Mouse (Mus musculus): ENCODE data around the gene Ncs1. TPM values are rescaled to one million over a fixed set of nuclear protein-coding genes. Genes with fewer than 3 reads are reported as not detected.

Gene Ncs1
- total and polyA plus RNA-seq, 2 experiments: 0.09 to 0.11 TPM

- TF ChIP-seq CTCF (IDR thresholded peaks at IDR 0.05; ENCODE audit: low read depth, low read length) (no peak), POLR2A (IDR thresholded peaks at IDR 0.05; ENCODE audit: extremely low read depth, insufficient read depth, low read length) (no peak)
- H3K27me3 ChIP-seq (ENCODE audit: control insufficient read depth, insufficient read depth, low read length): no peaks in the 10 kb centered on the region
- no peaks in the 10 kb centered on the region for H3K4me1 ChIP-seq (ENCODE audit: control insufficient read depth, insufficient read depth, low read length)
- DNase-seq (ENCODE audit: extremely low read depth, low read depth, low spot score): no peak
- H3K27ac ChIP-seq (replicated peaks; ENCODE audit: insufficient read depth, low read depth, low read length): no peak overlapping the region
- no peaks in the 10 kb centered on the region for H3K79me2 ChIP-seq (ENCODE audit: control insufficient read depth, insufficient read depth, low read length)
- H3K36me3 ChIP-seq (ENCODE audit: control insufficient read depth, insufficient read depth, low read length): no peaks in the 10 kb centered on the region
- H3K4me3 ChIP-seq (ENCODE audit: insufficient read depth, low read depth, low read length): no peak overlapping the region
- no peak overlapping the region for H3K9ac ChIP-seq (ENCODE audit: low read depth, low read length)
- WGBS: 89% methylated on average over 8 of the region's 8 CpGs
These were observed 24.8 kb downstream of the Ncs1 start for GRCm38 (mm10) chr2:31270470-31270869.

GRCm38 (mm10) chr2:31271071-31271470 lies 25.4 kb downstream of the Ncs1 start:
- no peaks in the 10 kb centered on the region for H3K27me3 ChIP-seq (ENCODE audit: control insufficient read depth, insufficient read depth, low read length)
- H3K79me2 ChIP-seq (ENCODE audit: control insufficient read depth, insufficient read depth, low read length): no peaks in the 10 kb centered on the region
- H3K36me3 ChIP-seq (ENCODE audit: control insufficient read depth, insufficient read depth, low read length): no peaks in the 10 kb centered on the region
- DNase-seq (ENCODE audit: extremely low read depth, low read depth, low spot score): no peak
- TF ChIP-seq POLR2A (IDR thresholded peaks at IDR 0.05; ENCODE audit: extremely low read depth, insufficient read depth, low read length): no peak
- TF ChIP-seq CTCF (IDR thresholded peaks at IDR 0.05; ENCODE audit: low read depth, low read length): 0 out of 2 replicates have a peak, but pooled peaks have one; percentile 14
- WGBS: 90% methylated on average over 1 of the region's 1 CpGs
- no peaks in the 10 kb centered on the region for H3K4me1 ChIP-seq (ENCODE audit: control insufficient read depth, insufficient read depth, low read length)
- no peak overlapping the region for H3K27ac ChIP-seq (replicated peaks; ENCODE audit: insufficient read depth, low read depth, low read length)
- no peak overlapping the region for H3K4me3 ChIP-seq (ENCODE audit: insufficient read depth, low read depth, low read length)
- no peak overlapping the region for H3K9ac ChIP-seq (ENCODE audit: low read depth, low read length)

GRCm38 (mm10) chr2:31274993-31275392 lies 29.4 kb downstream of the Ncs1 start:
- no peaks in the 10 kb centered on the region for H3K27me3 ChIP-seq (ENCODE audit: control insufficient read depth, insufficient read depth, low read length)
- H3K4me1 ChIP-seq (ENCODE audit: control insufficient read depth, insufficient read depth, low read length): no peaks in the 10 kb centered on the region
- no peak for TF ChIP-seq POLR2A (IDR thresholded peaks at IDR 0.05; ENCODE audit: extremely low read depth, insufficient read depth, low read length)
- TF ChIP-seq CTCF (IDR thresholded peaks at IDR 0.05; ENCODE audit: low read depth, low read length): no peak
- H3K36me3 ChIP-seq (ENCODE audit: control insufficient read depth, insufficient read depth, low read length): no peaks in the 10 kb centered on the region
- H3K79me2 ChIP-seq (ENCODE audit: control insufficient read depth, insufficient read depth, low read length): no peaks in the 10 kb centered on the region
- DNase-seq (ENCODE audit: extremely low read depth, low read depth, low spot score): no peak
- no peak overlapping the region for H3K27ac ChIP-seq (replicated peaks; ENCODE audit: insufficient read depth, low read depth, low read length)
- 90% methylated on average over 6 of the region's 6 CpGs for WGBS
- H3K4me3 ChIP-seq (ENCODE audit: insufficient read depth, low read depth, low read length): no peak overlapping the region
- no peak overlapping the region for H3K9ac ChIP-seq (ENCODE audit: low read depth, low read length)

GRCm38 (mm10) chr2:31277810-31278209 lies 32.2 kb downstream of the Ncs1 start:
- TF ChIP-seq CTCF (IDR thresholded peaks at IDR 0.05; ENCODE audit: low read depth, low read length): no peak
- TF ChIP-seq POLR2A (IDR thresholded peaks at IDR 0.05; ENCODE audit: extremely low read depth, insufficient read depth, low read length): no peak
- no peak overlapping the region for H3K9ac ChIP-seq (ENCODE audit: low read depth, low read length)
- H3K27ac ChIP-seq (replicated peaks; ENCODE audit: insufficient read depth, low read depth, low read length): no peak overlapping the region
- H3K4me3 ChIP-seq (ENCODE audit: insufficient read depth, low read depth, low read length): no peak overlapping the region
- no peaks in the 10 kb centered on the region for H3K4me1 ChIP-seq (ENCODE audit: control insufficient read depth, insufficient read depth, low read length)
- H3K36me3 ChIP-seq (ENCODE audit: control insufficient read depth, insufficient read depth, low read length): no peaks in the 10 kb centered on the region
- DNase-seq (ENCODE audit: extremely low read depth, low read depth, low spot score): no peak
- no peaks in the 10 kb centered on the region for H3K27me3 ChIP-seq (ENCODE audit: control insufficient read depth, insufficient read depth, low read length)
- 80% methylated on average over 6 of the region's 6 CpGs for whole genome bisulfite sequencing
- H3K79me2 ChIP-seq (ENCODE audit: control insufficient read depth, insufficient read depth, low read length): no peaks in the 10 kb centered on the region

- Histone ChIP-seq H3K36me3 (ENCODE audit: control insufficient read depth, insufficient read depth, low read length) (no peaks in the 10 kb centered on the region), H3K79me2 (ENCODE audit: control insufficient read depth, insufficient read depth, low read length) (no peaks in the 10 kb centered on the region), H3K4me3 (ENCODE audit: insufficient read depth, low read depth, low read length) (no peak overlapping the region), H3K4me1 (ENCODE audit: control insufficient read depth, insufficient read depth, low read length) (no peaks in the 10 kb centered on the region), H3K9ac (ENCODE audit: low read depth, low read length) (no peak overlapping the region), H3K27ac (replicated peaks; ENCODE audit: insufficient read depth, low read depth, low read length) (no peak overlapping the region), H3K27me3 (ENCODE audit: control insufficient read depth, insufficient read depth, low read length) (no peaks in the 10 kb centered on the region)
- TF ChIP-seq POLR2A (IDR thresholded peaks at IDR 0.05; ENCODE audit: extremely low read depth, insufficient read depth, low read length) (no peak), CTCF (IDR thresholded peaks at IDR 0.05; ENCODE audit: low read depth, low read length) (no peak)
- no peak for DNase-seq (ENCODE audit: extremely low read depth, low read depth, low spot score)
- 89% methylated on average over 5 of the region's 5 CpGs for whole genome bisulfite sequencing
These were observed 32.9 kb downstream of the Ncs1 start for GRCm38 (mm10) chr2:31278483-31278882.

GRCm38 (mm10) chr2:31281138-31281537 lies 35.5 kb downstream of the Ncs1 start:
- Histone ChIP-seq H3K27ac (replicated peaks; ENCODE audit: insufficient read depth, low read depth, low read length) (no peak overlapping the region), H3K4me1 (ENCODE audit: control insufficient read depth, insufficient read depth, low read length) (no peaks in the 10 kb centered on the region), H3K79me2 (ENCODE audit: control insufficient read depth, insufficient read depth, low read length) (no peaks in the 10 kb centered on the region), H3K27me3 (ENCODE audit: control insufficient read depth, insufficient read depth, low read length) (no peaks in the 10 kb centered on the region), H3K36me3 (ENCODE audit: control insufficient read depth, insufficient read depth, low read length) (no peaks in the 10 kb centered on the region), H3K9ac (ENCODE audit: low read depth, low read length) (no peak overlapping the region), H3K4me3 (ENCODE audit: insufficient read depth, low read depth, low read length) (no peak overlapping the region)
- no peak for DNase-seq (ENCODE audit: extremely low read depth, low read depth, low spot score)
- TF ChIP-seq CTCF (IDR thresholded peaks at IDR 0.05; ENCODE audit: low read depth, low read length) (no peak), POLR2A (IDR thresholded peaks at IDR 0.05; ENCODE audit: extremely low read depth, insufficient read depth, low read length) (no peak)
- WGBS: 82% methylated on average over 8 of the region's 8 CpGs

Measured in liver, adult 2 months (tissue).